Mouse (Mus musculus) kidney, embryonic 16.5 days (tissue): ENCODE measurements at regions not wholly inside any gene's neighbourhood (a gene's known extent, or its start where the extent isn't known, plus 50 kb on each side); places are given as distances from the start of the nearest gene placed in this dataset.

Experiments used
- ATAC-seq: fragments of 200-750 bp; cut with Nextera tagmentation; 2 replicates; pipeline ENCODE4 v1.8.0; 2017; ENCODE audit warnings: moderate TSS enrichment; ENCODE audit not compliant: low FRiP score, low TSS enrichment
- H3K27ac ChIP-seq: fragments of 300-500 bp; sonication (generic); 2 replicates; pipeline ENCODE4 v1.5.1; 2014; ENCODE audit warnings: low read length
- H3K27me3 ChIP-seq: fragments of 300-500 bp; sonication (generic); 2 replicates; pipeline ENCODE4 v1.6.1; 2014; ENCODE audit warnings: low read length, control low read depth, mixed read lengths; ENCODE audit not compliant: insufficient read depth
- H3K36me3 ChIP-seq: fragments of 300-500 bp; sonication (generic); 2 replicates; pipeline ENCODE4 v1.6.1; 2014; ENCODE audit warnings: low read length, control low read depth, mixed read lengths; ENCODE audit not compliant: insufficient read depth
- H3K4me1 ChIP-seq: fragments of 300-500 bp; sonication (generic); 2 replicates; pipeline ENCODE4 v1.6.1; 2014; ENCODE audit warnings: low read length, control low read depth, mixed read lengths; ENCODE audit not compliant: insufficient read depth
- H3K4me2 ChIP-seq: fragments of 300-500 bp; sonication (generic); replicated peaks from 2 replicates; pipeline ENCODE4 v1.6.1; 2014; ENCODE audit warnings: low read depth, low read length
- H3K4me3 ChIP-seq: fragments of 300-500 bp; sonication (generic); 2 replicates; pipeline ENCODE4 v1.5.1; 2014; ENCODE audit warnings: mild to moderate bottlenecking, low read length
- H3K9ac ChIP-seq: fragments of 300-500 bp; sonication (generic); replicated peaks from 2 replicates; pipeline ENCODE4 v1.6.1; 2014; ENCODE audit warnings: low read length
- H3K9me3 ChIP-seq: fragments of 300-500 bp; sonication (generic); 2 replicates; pipeline ENCODE4 v1.6.1; 2016; ENCODE audit warnings: low read length, control low read depth
- WGBS: fragments of 180-500 bp; shearing (Covaris S2); extraction: QIAGEN DNeasy Blood & Tissue Kit; methylation state at CpG from one replicate; pipeline ENCODE4 v1.1.7; 2014; 5-methylcytosine and 5-hydroxymethylcytosine counted together

DNA sequence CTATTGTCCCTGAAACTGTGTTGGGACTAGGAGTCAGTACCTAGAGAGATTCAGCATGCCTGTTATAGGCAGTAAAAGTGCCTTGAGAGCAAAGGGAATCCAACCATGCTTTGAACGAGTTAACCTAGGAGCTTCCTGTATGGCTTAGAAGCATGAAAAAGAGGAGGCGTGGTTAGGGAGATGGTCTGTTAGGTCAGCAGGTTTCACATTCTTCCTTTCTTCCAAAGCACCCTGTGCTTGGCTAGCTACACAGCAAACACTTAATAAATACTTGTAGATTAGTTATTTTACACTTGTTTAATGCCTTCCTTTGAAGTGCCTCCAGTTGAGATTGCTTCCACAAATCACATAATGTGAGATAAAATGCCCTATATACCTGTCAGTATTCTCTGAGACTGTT is 284.9 kb upstream of the Adgra3 start:
- no peak for ATAC-seq
- Histone ChIP-seq H3K27ac (no peak overlapping the region), H3K4me2 (no peak overlapping the region), H3K36me3 (no peaks in the 10 kb centered on the region), H3K9ac (no peak overlapping the region), H3K27me3 (no peaks in the 10 kb centered on the region), H3K4me1 (no peaks in the 10 kb centered on the region), H3K4me3 (no peak overlapping the region), H3K9me3 (no peaks in the 10 kb centered on the region)
- 53% methylated on average over 2 of the region's 2 CpGs for WGBS

DNA sequence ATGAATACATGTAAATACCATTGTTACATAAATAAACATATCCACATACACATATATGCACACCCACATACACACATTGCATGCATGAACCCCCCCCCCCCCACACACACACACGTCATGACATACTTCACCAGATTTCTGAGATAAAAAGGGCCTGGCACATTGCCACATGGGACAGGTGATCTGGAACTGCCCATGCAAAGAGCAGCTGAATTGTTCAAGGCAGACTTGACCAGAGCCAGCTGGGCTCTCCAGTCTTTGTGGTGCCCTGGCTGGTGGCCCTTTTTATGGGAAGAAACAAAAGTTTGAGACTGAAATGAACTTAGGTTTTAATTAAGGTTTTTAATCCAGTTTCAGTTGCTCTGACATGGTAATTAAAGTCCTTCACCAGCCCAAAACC is 250.7 kb upstream of the Adgra3 start:
- H3K27me3 ChIP-seq, result no peaks in the 10 kb centered on the region
- H3K36me3 ChIP-seq, result no peaks in the 10 kb centered on the region
- no peaks in the 10 kb centered on the region for H3K4me1 ChIP-seq
- WGBS, result 20% methylated on average over 1 of the region's 1 CpGs
- H3K9me3 ChIP-seq, result no peaks in the 10 kb centered on the region
- no peak overlapping the region for H3K9ac ChIP-seq
- H3K4me3 ChIP-seq, result no peak overlapping the region
- no peak overlapping the region for H3K27ac ChIP-seq
- no peak for ATAC-seq
- H3K4me2 ChIP-seq, result no peak overlapping the region

DNA sequence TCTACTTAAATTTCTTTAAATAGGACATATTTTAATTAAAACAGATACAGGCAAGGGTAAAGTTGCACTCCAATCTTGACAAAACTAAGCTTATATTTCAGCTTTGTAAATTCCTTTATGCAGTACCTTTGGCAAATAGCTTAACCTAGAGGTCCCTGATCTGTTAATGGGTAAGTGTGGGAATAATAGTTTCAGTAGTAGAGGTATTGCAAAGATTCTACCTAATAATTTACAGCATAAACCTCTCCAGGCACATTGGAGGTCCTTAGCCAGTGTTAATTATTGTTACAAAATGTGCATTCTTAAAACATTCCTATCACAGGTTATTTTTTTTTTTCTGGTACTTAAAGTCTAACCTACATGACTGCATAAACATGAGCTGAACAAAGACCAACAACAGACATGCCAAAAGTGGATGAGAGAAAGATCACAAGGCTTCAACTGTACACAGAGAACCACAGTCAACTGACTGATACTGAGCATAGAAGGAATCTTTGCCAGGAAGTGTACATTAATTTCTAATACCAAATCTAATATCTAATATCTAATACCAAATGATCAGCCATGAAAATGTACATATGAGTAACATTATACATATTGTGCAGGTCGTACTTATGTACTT is 245.2 kb upstream of the Adgra3 start:
- Histone ChIP-seq H3K27ac (no peak overlapping the region), H3K4me3 (no peak overlapping the region), H3K36me3 (no peaks in the 10 kb centered on the region), H3K9me3 (no peaks in the 10 kb centered on the region), H3K27me3 (no peaks in the 10 kb centered on the region), H3K4me1 (no peaks in the 10 kb centered on the region), H3K9ac (no peak overlapping the region), H3K4me2 (no peak overlapping the region)
- WGBS, result 85% methylated on average over 1 of the region's 1 CpGs
- ATAC-seq, result peak; percentile 85; the same call in 1 of the 2 replicates

DNA sequence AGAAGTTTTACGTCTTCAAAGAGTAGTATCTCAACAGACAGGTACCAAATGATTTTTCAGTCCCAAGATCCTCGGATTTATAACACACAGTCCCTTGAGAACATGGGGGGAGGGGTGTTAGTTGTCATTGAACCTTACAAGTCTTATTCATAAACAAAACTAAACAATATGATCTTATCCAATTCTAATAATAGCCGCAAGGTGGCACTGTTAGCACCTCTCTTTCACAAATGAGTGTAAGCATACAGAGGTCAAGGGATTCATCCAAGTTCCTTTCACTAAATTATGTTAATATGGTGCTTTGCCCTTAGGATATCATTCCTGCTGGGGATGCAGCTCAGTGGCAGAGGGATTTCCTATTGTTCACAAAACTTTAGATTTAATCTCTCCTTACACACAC is 235.0 kb upstream of the Adgra3 start:
- Histone ChIP-seq H3K27ac (no peak overlapping the region), H3K27me3 (no peaks in the 10 kb centered on the region), H3K4me1 (no peaks in the 10 kb centered on the region), H3K9ac (no peak overlapping the region), H3K9me3 (no peaks in the 10 kb centered on the region), H3K4me3 (no peak overlapping the region), H3K36me3 (no peaks in the 10 kb centered on the region), H3K4me2 (no peak overlapping the region)
- ATAC-seq, result no peak
- WGBS, result 49% methylated on average over 3 of the region's 3 CpGs

DNA sequence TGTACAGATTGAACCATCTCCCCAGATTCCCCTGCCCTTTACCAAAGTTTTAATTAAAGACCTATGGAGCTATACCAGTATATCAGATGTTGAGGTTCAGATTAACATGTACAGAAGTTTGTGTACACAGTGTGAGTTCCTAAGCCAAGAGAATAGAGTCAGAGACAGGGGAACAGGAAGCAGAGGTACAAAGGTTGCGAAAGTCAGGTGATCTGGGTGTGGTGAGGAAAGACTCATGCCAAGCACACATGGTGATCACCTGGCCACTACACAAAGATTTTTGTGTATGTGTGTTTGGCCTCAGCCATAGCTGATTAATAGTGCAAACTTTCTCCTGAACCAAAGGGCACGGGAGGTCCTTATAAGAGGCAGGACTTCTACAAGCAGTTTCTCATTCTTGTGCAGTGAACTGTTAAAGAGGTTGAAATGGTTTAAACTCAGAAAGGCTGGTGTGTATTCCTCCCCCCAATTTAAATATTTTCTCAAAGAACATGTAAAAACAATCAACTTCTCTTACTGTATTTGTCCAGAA is 232.1 kb upstream of the Adgra3 start:
- Histone ChIP-seq H3K9ac (no peak overlapping the region), H3K36me3 (no peaks in the 10 kb centered on the region), H3K9me3 (no peaks in the 10 kb centered on the region), H3K27me3 (no peaks in the 10 kb centered on the region), H3K4me1 (no peaks in the 10 kb centered on the region), H3K4me3 (no peak overlapping the region), H3K4me2 (no peak overlapping the region), H3K27ac (no peak overlapping the region)
- no peak for ATAC-seq
- 74% methylated on average over 2 of the region's 2 CpGs for WGBS

DNA sequence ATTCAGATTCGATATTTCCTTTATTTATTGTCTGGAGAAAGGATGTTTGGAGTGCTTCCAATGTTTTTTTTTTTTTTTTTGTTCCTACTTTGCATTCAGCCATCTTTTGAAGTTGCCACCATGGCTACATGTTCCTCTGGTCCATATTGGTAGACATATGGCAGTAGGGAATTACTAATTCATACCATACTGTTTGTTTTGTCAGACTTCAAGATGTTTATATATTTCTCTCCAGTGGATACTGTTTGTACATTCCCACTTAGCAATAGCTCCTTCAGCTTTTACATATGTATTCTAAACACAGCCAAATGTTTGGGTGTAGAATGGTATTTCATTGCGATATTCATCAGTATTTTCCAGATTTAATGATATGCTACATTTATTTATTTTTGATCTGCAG is 201.6 kb upstream of the Adgra3 start:
- Histone ChIP-seq H3K9me3 (no peaks in the 10 kb centered on the region), H3K36me3 (no peaks in the 10 kb centered on the region), H3K4me3 (no peak overlapping the region), H3K4me1 (no peaks in the 10 kb centered on the region), H3K4me2 (no peak overlapping the region), H3K9ac (no peak overlapping the region), H3K27ac (no peak overlapping the region), H3K27me3 (no peaks in the 10 kb centered on the region)
- WGBS, result 80% methylated on average over 2 of the region's 2 CpGs
- ATAC-seq, result no peak

DNA sequence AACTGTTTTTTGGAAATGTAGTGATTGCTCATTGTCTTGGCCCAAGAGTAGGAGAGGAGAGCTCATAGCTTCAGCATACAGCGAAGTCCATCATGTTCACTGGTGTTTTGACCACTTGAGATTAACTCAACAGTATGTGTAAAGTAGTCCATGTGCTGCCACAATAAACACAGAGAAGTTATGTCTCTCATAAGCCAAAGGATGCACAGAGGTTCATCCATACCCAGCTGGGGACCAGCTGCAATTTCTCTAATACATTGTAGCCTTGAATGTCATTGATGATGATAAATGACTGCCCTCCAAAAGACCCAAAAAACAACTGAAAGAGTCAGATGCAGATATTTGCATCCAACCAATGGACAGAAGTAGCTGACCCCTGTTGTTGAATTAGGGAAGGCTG is 199.2 kb upstream of the Adgra3 start:
- H3K4me3 ChIP-seq, result no peak overlapping the region
- peak; percentile 51; the same call in 1 of the 2 replicates for ATAC-seq
- H3K27me3 ChIP-seq, result no peaks in the 10 kb centered on the region
- 91% methylated on average over 1 of the region's 1 CpGs for WGBS
- no peak overlapping the region for H3K4me2 ChIP-seq
- H3K9ac ChIP-seq, result no peak overlapping the region
- H3K9me3 ChIP-seq, result no peaks in the 10 kb centered on the region
- H3K27ac ChIP-seq, result no peak overlapping the region
- H3K4me1 ChIP-seq, result no peaks in the 10 kb centered on the region
- H3K36me3 ChIP-seq, result no peaks in the 10 kb centered on the region

DNA sequence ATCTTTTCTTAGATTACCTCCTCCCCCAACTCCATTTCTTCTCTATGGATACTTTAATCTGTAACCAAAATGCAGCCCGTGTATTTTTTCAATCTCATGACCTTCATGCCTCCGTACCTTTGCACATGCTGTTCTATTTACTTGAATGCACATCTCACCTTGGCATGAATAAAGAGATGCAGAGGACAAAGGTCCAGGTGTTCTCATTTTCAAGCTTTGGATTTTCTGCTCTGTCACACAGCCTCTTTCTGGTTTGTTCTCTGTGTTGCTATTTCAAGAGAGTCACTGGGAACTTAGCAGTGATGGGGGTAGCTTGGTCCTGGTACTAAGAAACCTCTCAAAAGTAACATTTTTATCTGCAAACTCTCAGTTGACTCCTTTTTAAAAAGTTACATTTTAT is 175.3 kb upstream of the Adgra3 start:
- ATAC-seq, result no peak
- no peaks in the 10 kb centered on the region for H3K27me3 ChIP-seq
- H3K9me3 ChIP-seq, result no peaks in the 10 kb centered on the region
- WGBS, result 81% methylated on average over 2 of the region's 2 CpGs
- H3K4me2 ChIP-seq, result no peak overlapping the region
- no peak overlapping the region for H3K27ac ChIP-seq
- no peak overlapping the region for H3K9ac ChIP-seq
- H3K36me3 ChIP-seq, result no peaks in the 10 kb centered on the region
- H3K4me3 ChIP-seq, result no peak overlapping the region
- H3K4me1 ChIP-seq, result no peaks in the 10 kb centered on the region

DNA sequence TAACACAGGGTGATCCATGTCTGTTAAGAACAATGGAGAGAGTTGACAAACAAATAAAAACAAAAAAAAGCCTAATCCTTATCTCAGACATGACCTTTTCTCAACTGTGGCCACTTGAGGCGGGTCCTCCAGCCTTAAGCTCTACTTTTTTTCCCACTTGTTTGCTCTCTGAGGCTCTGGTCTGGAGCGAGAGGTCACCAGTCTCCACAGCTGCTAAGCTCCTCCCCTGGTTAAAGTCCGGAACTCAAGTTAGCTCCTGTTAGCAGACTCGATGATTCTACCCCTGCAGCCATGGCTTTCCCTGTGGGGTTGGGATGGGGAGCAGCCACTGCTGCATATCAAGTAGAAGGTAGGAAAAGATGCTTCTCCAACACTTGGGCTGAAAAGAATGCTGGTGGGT is 158.2 kb upstream of the Adgra3 start:
- Histone ChIP-seq H3K27me3 (no peaks in the 10 kb centered on the region), H3K9me3 (no peaks in the 10 kb centered on the region), H3K9ac (no peak overlapping the region), H3K27ac (no peak overlapping the region), H3K4me3 (no peak overlapping the region), H3K4me2 (no peak overlapping the region), H3K4me1 (0 out of 2 replicates have a peak, but pooled peaks cover 2% of the 10 kb centered on the region), H3K36me3 (no peaks in the 10 kb centered on the region)
- peak; percentile 71 for ATAC-seq
- WGBS, result 42% methylated on average over 4 of the region's 4 CpGs

DNA sequence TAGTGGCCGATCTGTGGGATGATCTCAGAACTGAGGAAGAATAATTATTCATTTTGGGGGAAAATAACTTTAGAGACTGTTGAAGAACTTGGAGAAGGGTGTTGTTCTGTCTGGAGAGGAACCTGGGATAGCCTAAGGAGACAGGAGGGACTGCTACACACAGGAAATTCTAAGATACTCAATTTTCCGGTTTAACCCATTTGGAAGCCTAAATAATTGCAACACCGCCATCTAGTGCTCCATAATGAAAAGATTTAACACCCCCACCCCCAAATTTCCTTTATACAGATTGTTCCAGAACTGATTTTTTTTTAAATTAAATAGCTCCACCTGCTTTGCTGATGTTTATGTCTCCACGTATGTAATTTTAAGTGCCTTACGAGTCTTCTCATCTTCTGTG is 157.2 kb upstream of the Adgra3 start:
- H3K27me3 ChIP-seq, result no peaks in the 10 kb centered on the region
- no peak for ATAC-seq
- H3K27ac ChIP-seq, result no peak overlapping the region
- H3K4me2 ChIP-seq, result no peak overlapping the region
- H3K9me3 ChIP-seq, result no peaks in the 10 kb centered on the region
- 0 out of 2 replicates have a peak, but pooled peaks cover 2% of the 10 kb centered on the region for H3K4me1 ChIP-seq
- no peak overlapping the region for H3K9ac ChIP-seq
- H3K4me3 ChIP-seq, result no peak overlapping the region
- 44% methylated on average over 5 of the region's 5 CpGs for WGBS
- no peaks in the 10 kb centered on the region for H3K36me3 ChIP-seq
